Mouse (Mus musculus): Measurements from ENCODE around the gene Abl2. TPM values are rescaled to one million over a fixed set of nuclear protein-coding genes. Genes with fewer than 3 reads are reported as not detected.

Gene Abl2
- polyA plus RNA-seq (2014; fragmentation: Illumina TruSeq; extraction: RNeasy Lipid Tissue Mini Kit (QIAGEN cat#74804); ENCODE audit: insufficient read depth, low read depth, low replicate concordance), result 3.2 TPM

DNA sequence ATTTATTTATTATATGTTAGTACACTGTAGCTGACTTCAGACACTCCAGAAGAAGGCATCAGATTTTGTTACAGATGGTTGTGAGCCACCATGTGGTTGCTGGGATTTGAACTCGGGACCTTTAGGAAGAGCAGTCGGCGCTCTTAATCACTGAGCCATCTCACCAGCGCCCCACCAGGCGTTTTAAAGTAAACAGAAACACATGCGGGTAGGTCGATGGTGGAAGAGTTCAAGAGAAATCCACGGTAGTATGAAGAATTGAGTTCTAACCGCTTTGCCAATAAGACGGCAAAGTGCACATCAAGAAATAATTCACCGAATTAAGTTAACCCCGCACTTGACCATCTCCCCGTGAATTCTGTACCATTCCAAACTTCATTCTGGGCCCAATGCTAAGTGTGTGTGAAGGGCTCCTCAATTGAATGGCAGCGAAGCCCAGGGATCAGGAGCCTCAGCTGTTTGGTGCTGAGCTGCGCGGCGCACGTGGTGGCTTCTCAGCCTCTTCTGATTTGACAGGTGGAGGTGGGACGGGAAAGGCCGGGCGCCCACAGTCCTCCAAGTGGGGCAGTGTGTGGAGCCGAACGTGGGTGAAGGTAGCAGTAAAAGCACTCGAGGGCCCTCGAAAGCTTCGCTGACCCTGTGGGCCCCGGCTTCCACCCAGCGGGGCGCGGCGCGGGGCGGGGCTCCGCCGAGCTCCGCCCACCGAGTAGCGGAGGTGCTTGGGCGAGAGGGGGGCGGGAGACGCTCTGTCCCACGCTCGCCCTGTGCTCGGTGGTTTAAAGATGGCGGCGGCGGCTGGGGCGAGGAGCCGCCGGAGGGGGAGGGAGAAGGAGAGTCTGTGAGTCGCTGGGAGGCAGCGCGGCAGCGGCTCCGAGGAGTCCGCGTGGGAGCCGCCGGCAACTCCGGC, at the start of gene Abl2:
Abl2 (plus strand) TSS at position 763 of the 907 bp plus-strand sequence.

DNA sequence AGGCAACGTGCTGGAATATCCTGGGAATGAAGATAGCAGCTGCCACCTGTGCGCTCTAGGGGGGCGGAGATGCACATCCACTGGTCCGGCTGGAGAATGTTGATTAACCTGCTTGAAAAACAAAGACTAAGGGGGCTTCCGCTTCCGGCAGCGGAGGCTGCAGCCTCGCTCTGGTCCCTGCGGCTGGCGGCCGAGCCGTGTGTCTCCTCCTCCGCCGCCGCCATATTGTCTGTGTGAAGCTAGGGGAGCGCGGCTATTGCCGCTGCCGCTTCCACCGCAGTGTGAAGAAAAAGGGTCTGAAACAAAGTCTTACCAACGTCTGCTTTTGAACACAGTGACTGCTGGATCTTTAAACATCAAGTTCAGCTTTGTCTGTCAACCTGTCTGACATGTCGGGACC, 34.7 kb upstream of the Abl2 start, which contains the start of gene Gm10031:
Gm10031 (plus strand) TSS at position 171 of the 400 bp plus-strand sequence.

DNA sequence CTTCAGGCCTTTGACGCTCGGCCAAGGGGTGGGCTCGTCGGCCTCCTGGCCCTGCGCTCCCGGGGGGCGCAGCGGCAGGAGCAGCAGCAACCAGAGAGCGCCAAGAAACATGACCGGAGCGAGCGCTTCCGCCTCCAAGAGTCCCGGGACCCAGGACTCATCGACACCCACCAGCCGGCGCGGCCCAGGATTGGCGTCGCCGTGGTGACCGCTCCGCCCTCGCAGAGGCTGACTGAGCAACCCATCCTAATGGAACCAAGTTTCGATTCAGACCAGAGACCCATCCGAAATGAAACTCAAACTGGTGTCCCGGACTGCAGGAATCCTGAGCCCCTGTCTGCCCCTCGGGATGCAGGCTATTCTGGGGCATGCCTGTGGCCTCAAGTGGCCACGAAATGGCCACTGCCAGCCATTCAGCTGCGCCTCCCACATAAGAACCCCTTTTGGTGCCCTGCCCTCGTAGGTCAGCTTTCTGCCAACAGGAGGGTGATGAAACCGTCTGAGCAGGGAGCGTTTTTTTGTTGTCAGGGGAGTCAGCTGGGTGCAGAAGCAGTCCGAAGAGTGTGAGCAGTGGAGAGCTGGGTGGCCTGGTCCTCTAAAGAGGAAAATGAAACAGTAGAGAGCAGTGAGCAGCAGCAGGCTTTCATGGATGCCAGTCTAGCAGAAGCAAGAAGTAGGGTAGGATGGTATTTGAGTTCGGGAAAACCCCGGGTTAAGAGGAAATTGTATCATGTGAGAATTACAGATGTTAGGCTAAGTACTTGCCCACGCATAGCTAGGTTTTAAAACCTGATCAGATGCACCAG, 115.8 kb downstream of the Abl2 start, which contains the start of gene Tor3a:
Tor3a (minus strand) TSS at position 162 of the 806 bp plus-strand sequence.

Other genes with a start within 250 kb of the Abl2 start
- 0.14 TPM for gene Nphs2, start 248.1 kb upstream of the Abl2 start, polyA plus RNA-seq (2014; fragmentation: Illumina TruSeq; extraction: RNeasy Lipid Tissue Mini Kit (QIAGEN cat#74804); ENCODE audit: insufficient read depth, low read depth, low replicate concordance)
- gene Gm2000, start 192.7 kb upstream of the Abl2 start, polyA plus RNA-seq (2014; fragmentation: Illumina TruSeq; extraction: RNeasy Lipid Tissue Mini Kit (QIAGEN cat#74804); ENCODE audit: insufficient read depth, low read depth, low replicate concordance), result 340 TPM
- 0.66 TPM for gene Axdnd1, start 137.6 kb upstream of the Abl2 start, polyA plus RNA-seq (2014; fragmentation: Illumina TruSeq; extraction: RNeasy Lipid Tissue Mini Kit (QIAGEN cat#74804); ENCODE audit: insufficient read depth, low read depth, low replicate concordance)
- gene Soat1, start 84.5 kb upstream of the Abl2 start, polyA plus RNA-seq (2014; fragmentation: Illumina TruSeq; extraction: RNeasy Lipid Tissue Mini Kit (QIAGEN cat#74804); ENCODE audit: insufficient read depth, low read depth, low replicate concordance), result 27.9 TPM
- 0.73 TPM for gene Gm10031, start 34.8 kb upstream of the Abl2 start, polyA plus RNA-seq (2014; fragmentation: Illumina TruSeq; extraction: RNeasy Lipid Tissue Mini Kit (QIAGEN cat#74804); ENCODE audit: insufficient read depth, low read depth, low replicate concordance)
- 26.4 TPM for gene Tor3a, start 115.6 kb downstream of the Abl2 start, polyA plus RNA-seq (2014; fragmentation: Illumina TruSeq; extraction: RNeasy Lipid Tissue Mini Kit (QIAGEN cat#74804); ENCODE audit: insufficient read depth, low read depth, low replicate concordance)
- gene Fam20b, start 160.3 kb downstream of the Abl2 start, polyA plus RNA-seq (2014; fragmentation: Illumina TruSeq; extraction: RNeasy Lipid Tissue Mini Kit (QIAGEN cat#74804); ENCODE audit: insufficient read depth, low read depth, low replicate concordance), result 24.2 TPM

Data from lung, adult 10 weeks (tissue).